Mouse (Mus musculus) adrenal gland, postnatal 25 days (tissue): ENCODE measurements around the gene Gpr135. TPM values are rescaled to one million over a fixed set of nuclear protein-coding genes. Genes with fewer than 3 reads are reported as not detected.
"Not testable (repeated sequence)": the region's sequence is repeated elsewhere in the genome, so short reads cannot be mapped to it uniquely, and the experiment has no call there.

Experiments
- DNase-seq: peaks from one replicate; pipeline ENCODE4 v3.0.0; 2021; ENCODE audit warnings: mixed read lengths
- total RNA-seq: library from RNA; stranded (reverse); gene quantifications from 2 replicates; pipeline ENCODE4 v1.2.3, GENCODE M21; 2021

The Gpr135 gene
- total RNA-seq, 1 experiment from 2014 or later: 2.5 TPM

GRCm38 (mm10) chr12:72053303-72053702, 17.6 kb downstream of the Gpr135 start:
- no peak for DNase-seq

DNA sequence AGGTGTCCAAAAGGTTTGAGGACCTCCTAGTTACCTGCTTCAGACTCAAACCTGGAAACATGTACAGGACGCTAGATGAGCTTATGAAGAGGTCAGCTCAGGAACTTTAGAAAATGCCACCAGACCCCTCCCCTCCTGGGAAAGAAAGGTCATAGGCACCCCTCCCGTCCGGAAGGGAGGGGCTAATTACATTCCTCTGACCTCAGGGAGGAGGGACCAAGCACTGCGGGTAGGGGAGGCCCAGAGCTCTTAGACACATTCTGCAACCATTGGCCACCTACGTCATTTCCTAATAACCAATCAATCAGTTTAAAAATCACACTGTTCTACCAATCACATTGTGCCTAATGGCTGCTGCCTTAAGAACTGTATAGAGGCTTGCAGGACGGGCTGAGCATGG, 18.4 kb downstream of the Gpr135 start:
- DNase-seq: no peak

- no peak for DNase-seq
Measured at GRCm38 (mm10) chr12:72050821-72051220, 20.1 kb downstream of the Gpr135 start.

GRCm38 (mm10) chr12:72050156-72050555, 20.8 kb downstream of the Gpr135 start:
- DNase-seq: not testable (repeated sequence)

GRCm38 (mm10) chr12:72047513-72047912, 23.4 kb downstream of the Gpr135 start:
- no peak for DNase-seq

GRCm38 (mm10) chr12:72041238-72041637, 29.7 kb downstream of the Gpr135 start:
- no peak for DNase-seq

DNA sequence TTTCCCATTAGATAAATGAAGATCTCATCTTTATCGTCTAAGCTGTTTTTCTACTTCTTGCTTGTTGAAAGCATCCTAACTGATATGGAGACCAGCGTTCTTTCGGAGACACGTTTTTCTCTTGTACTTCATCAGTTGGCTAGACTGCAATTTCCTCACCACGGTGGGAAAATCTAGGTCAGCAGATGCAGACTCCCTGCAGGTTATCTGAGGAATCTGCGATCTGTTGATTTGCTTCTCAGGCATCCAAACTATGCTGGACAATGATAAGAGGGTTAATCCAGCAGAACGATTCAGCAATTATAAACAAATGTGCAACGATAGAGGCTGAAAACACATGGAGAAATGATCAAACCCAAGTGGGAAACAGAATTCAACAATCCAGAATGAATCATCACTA, 31.4 kb downstream of the Gpr135 start:
- no peak for DNase-seq

- no peak for DNase-seq
Measured at GRCm38 (mm10) chr12:72038866-72039265, 32.1 kb downstream of the Gpr135 start.

GRCm38 (mm10) chr12:72037049-72037448, 33.9 kb downstream of the Gpr135 start:
- DNase-seq: no peak

GRCm38 (mm10) chr12:72036097-72036661, 34.7 kb downstream of the Gpr135 start:
- no peak for DNase-seq

GRCm38 (mm10) chr12:72031794-72032193, 39.1 kb downstream of the Gpr135 start:
- no peak for DNase-seq

GRCm38 (mm10) chr12:72031171-72031570, 39.8 kb downstream of the Gpr135 start:
- DNase-seq: no peak

GRCm38 (mm10) chr12:72025275-72025795, 45.6 kb downstream of the Gpr135 start:
- DNase-seq: no peak

- DNase-seq: no peak
Measured at GRCm38 (mm10) chr12:72023572-72023971, 47.4 kb downstream of the Gpr135 start.

GRCm38 (mm10) chr12:72022790-72023189, 48.1 kb downstream of the Gpr135 start:
- DNase-seq: no peak

GRCm38 (mm10) chr12:72021543-72021942, 49.4 kb downstream of the Gpr135 start:
- DNase-seq: no peak

DNA sequence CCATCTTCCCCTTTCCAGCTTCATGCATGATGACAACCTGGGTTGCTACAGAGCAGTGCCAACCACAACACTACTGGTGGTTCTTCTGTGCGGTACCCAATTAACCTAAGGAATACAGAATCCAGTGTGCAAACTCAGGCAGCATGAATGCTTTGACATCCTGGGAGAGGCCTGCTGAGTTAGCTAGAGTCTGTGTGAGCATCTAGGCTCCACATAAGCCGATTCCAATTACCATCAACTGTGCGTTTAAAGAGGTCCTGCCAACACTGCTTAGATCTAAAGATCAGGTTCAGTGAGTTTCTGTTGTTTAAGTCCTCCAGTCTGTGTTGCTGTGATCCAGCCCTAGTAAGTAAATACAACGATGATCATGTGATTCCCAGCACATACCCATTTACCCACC, 50.6 kb downstream of the Gpr135 start:
- DNase-seq: no peak

Other genes with a start within 250 kb of the Gpr135 start
- 20.4 and 22.3 TPM in 2 replicates for gene Daam1, start 240.0 kb downstream of the Gpr135 start, total RNA-seq
- 20.2 and 25.5 TPM in 2 replicates for gene L3hypdh, start 14.3 kb upstream of the Gpr135 start, total RNA-seq
- gene Jkamp, start 14.5 kb upstream of the Gpr135 start, total RNA-seq: 56.6 and 61.6 TPM in 2 replicates
- gene Ccdc175, start 113.9 kb upstream of the Gpr135 start, total RNA-seq: not detected in 2 replicates